Mouse (Mus musculus): ENCODE data around the gene Ccl3. TPM values are rescaled to one million over a fixed set of nuclear protein-coding genes. Genes with fewer than 3 reads are reported as not detected.

The Ccl3 gene
- total and polyA plus RNA-seq, 3 experiments, result 0.92 TPM; not detected in 2

GRCm38 (mm10) chr11:83604698-83605097 lies 44.5 kb downstream of the Ccl3 start:
- intact Hi-C loops (cut with DNase I), result no loop called here
- no peak overlapping the region for H3K9ac ChIP-seq (ENCODE audit: low read depth, low read length)
- H3K27me3 ChIP-seq (ENCODE audit: control insufficient read depth, insufficient read depth, low read length), result no peaks in the 10 kb centered on the region
- no peak for DNase-seq
- H3K4me1 ChIP-seq (ENCODE audit: control insufficient read depth, insufficient read depth, low read length), result no peaks in the 10 kb centered on the region
- TF ChIP-seq CTCF (IDR thresholded peaks at IDR 0.05) (no peak), POLR2A (IDR thresholded peaks at IDR 0.05; ENCODE audit: insufficient read depth, low read depth, low read length) (no peak), EP300 (IDR thresholded peaks at IDR 0.05; ENCODE audit: insufficient read depth, low read depth, low read length) (no peak)
- no peak overlapping the region for H3K4me3 ChIP-seq
- H3K27ac ChIP-seq, result no peak overlapping the region
- no peaks in the 10 kb centered on the region for H3K36me3 ChIP-seq (ENCODE audit: control insufficient read depth, insufficient read depth, low read length)
- no peaks in the 10 kb centered on the region for H3K79me2 ChIP-seq (replicated peaks; ENCODE audit: control insufficient read depth, insufficient read depth, low read length)
- WGBS, result 86% methylated on average over 4 of the region's 4 CpGs

GRCm38 (mm10) chr11:83603399-83603798 lies 45.8 kb downstream of the Ccl3 start:
- intact Hi-C loops (cut with DNase I), result no loop called here
- H3K79me2 ChIP-seq (replicated peaks; ENCODE audit: control insufficient read depth, insufficient read depth, low read length), result no peaks in the 10 kb centered on the region
- no peak overlapping the region for H3K9ac ChIP-seq (ENCODE audit: low read depth, low read length)
- TF ChIP-seq CTCF (IDR thresholded peaks at IDR 0.05) (no peak), EP300 (IDR thresholded peaks at IDR 0.05; ENCODE audit: insufficient read depth, low read depth, low read length) (no peak), POLR2A (IDR thresholded peaks at IDR 0.05; ENCODE audit: insufficient read depth, low read depth, low read length) (no peak)
- H3K4me3 ChIP-seq, result no peak overlapping the region
- no peak for DNase-seq
- H3K27ac ChIP-seq, result no peak overlapping the region
- no peaks in the 10 kb centered on the region for H3K27me3 ChIP-seq (ENCODE audit: control insufficient read depth, insufficient read depth, low read length)
- no peaks in the 10 kb centered on the region for H3K36me3 ChIP-seq (ENCODE audit: control insufficient read depth, insufficient read depth, low read length)
- no peaks in the 10 kb centered on the region for H3K4me1 ChIP-seq (ENCODE audit: control insufficient read depth, insufficient read depth, low read length)
- 96% methylated on average over 3 of the region's 3 CpGs for WGBS

- Histone ChIP-seq H3K4me3 (no peak overlapping the region), H3K79me2 (replicated peaks; ENCODE audit: control insufficient read depth, insufficient read depth, low read length) (no peaks in the 10 kb centered on the region), H3K36me3 (ENCODE audit: control insufficient read depth, insufficient read depth, low read length) (no peaks in the 10 kb centered on the region), H3K27me3 (ENCODE audit: control insufficient read depth, insufficient read depth, low read length) (no peaks in the 10 kb centered on the region), H3K27ac (no peak overlapping the region), H3K4me1 (ENCODE audit: control insufficient read depth, insufficient read depth, low read length) (no peaks in the 10 kb centered on the region), H3K9ac (ENCODE audit: low read depth, low read length) (no peak overlapping the region)
- TF ChIP-seq EP300 (IDR thresholded peaks at IDR 0.05; ENCODE audit: insufficient read depth, low read depth, low read length) (no peak), POLR2A (IDR thresholded peaks at IDR 0.05; ENCODE audit: insufficient read depth, low read depth, low read length) (no peak), CTCF (IDR thresholded peaks at IDR 0.05) (no peak)
- 86% methylated on average over 2 of the region's 2 CpGs for WGBS
- no peak for DNase-seq
- intact Hi-C loops (cut with DNase I), result no loop called here
Observed at GRCm38 (mm10) chr11:83600576-83600975, 48.6 kb downstream of the Ccl3 start.

- TF ChIP-seq CTCF (IDR thresholded peaks at IDR 0.05) (no peak), EP300 (IDR thresholded peaks at IDR 0.05; ENCODE audit: insufficient read depth, low read depth, low read length) (no peak), POLR2A (IDR thresholded peaks at IDR 0.05; ENCODE audit: insufficient read depth, low read depth, low read length) (no peak)
- DNase-seq, result no peak
- Histone ChIP-seq H3K79me2 (replicated peaks; ENCODE audit: control insufficient read depth, insufficient read depth, low read length) (no peaks in the 10 kb centered on the region), H3K4me3 (no peak overlapping the region), H3K27me3 (ENCODE audit: control insufficient read depth, insufficient read depth, low read length) (no peaks in the 10 kb centered on the region), H3K9ac (ENCODE audit: low read depth, low read length) (no peak overlapping the region), H3K27ac (no peak overlapping the region), H3K36me3 (ENCODE audit: control insufficient read depth, insufficient read depth, low read length) (no peaks in the 10 kb centered on the region), H3K4me1 (ENCODE audit: control insufficient read depth, insufficient read depth, low read length) (no peaks in the 10 kb centered on the region)
- 63% methylated on average over 3 of the region's 3 CpGs for WGBS
- intact Hi-C loops (cut with DNase I), result no loop called here
Observed at GRCm38 (mm10) chr11:83598991-83599390, 50.2 kb downstream of the Ccl3 start.

GRCm38 (mm10) chr11:83598207-83598837 lies 50.8 kb downstream of the Ccl3 start:
- Histone ChIP-seq H3K4me1 (ENCODE audit: control insufficient read depth, insufficient read depth, low read length) (no peaks in the 10 kb centered on the region), H3K27ac (no peak overlapping the region)
- intact Hi-C loops (cut with DNase I), result no loop called here

More at GRCm38 (mm10) chr11:83598207-83598837, 50.8 kb downstream of the Ccl3 start:
- no peak overlapping the region for H3K9ac ChIP-seq (ENCODE audit: low read depth, low read length)
- no peak for DNase-seq
- TF ChIP-seq CTCF (IDR thresholded peaks at IDR 0.05), result no peak
- no peak for TF ChIP-seq EP300 (IDR thresholded peaks at IDR 0.05; ENCODE audit: insufficient read depth, low read depth, low read length)
- TF ChIP-seq POLR2A (IDR thresholded peaks at IDR 0.05; ENCODE audit: insufficient read depth, low read depth, low read length), result no peak
- no peaks in the 10 kb centered on the region for H3K36me3 ChIP-seq (ENCODE audit: control insufficient read depth, insufficient read depth, low read length)
- no peaks in the 10 kb centered on the region for H3K27me3 ChIP-seq (ENCODE audit: control insufficient read depth, insufficient read depth, low read length)
- WGBS, result 87% methylated on average over 3 of the region's 3 CpGs
- H3K4me3 ChIP-seq, result no peak overlapping the region
- no peaks in the 10 kb centered on the region for H3K79me2 ChIP-seq (replicated peaks; ENCODE audit: control insufficient read depth, insufficient read depth, low read length)

Other genes with a start within 250 kb of the Ccl3 start
- gene Rasl10b, start 240.2 kb downstream of the Ccl3 start, total RNA-seq (2021), result 10 to 100 TPM; 61.9 to 77.8 TPM
- 70.8 and 71.6 TPM in 2 replicates for gene Rasl10b, start 240.2 kb downstream of the Ccl3 start, polyA plus RNA-seq (2012; rRNA removed)
- gene Gas2l2, start 219.9 kb downstream of the Ccl3 start, total RNA-seq (2021), result not detected
- gene Gas2l2, start 219.9 kb downstream of the Ccl3 start, polyA plus RNA-seq (2012; rRNA removed), result 0.10 TPM in 1 of 2 replicates, not detected in the other
- gene 1700020L24Rik, start 211.7 kb downstream of the Ccl3 start, total RNA-seq (2021), result not detected
- 0.27 TPM in 1 of 2 replicates, not detected in the other for gene 1700020L24Rik, start 211.7 kb downstream of the Ccl3 start, polyA plus RNA-seq (2012; rRNA removed)
- gene Mmp28, start 186.3 kb downstream of the Ccl3 start, total RNA-seq (2021), result 1 to 10 TPM; 4.7 to 4.9 TPM
- 3.3 and 4.4 TPM in 2 replicates for gene Mmp28, start 186.3 kb downstream of the Ccl3 start, polyA plus RNA-seq (2012; rRNA removed)
- 10 to 100 TPM; 34.2 to 39.6 TPM for gene Taf15, start 176.3 kb downstream of the Ccl3 start, total RNA-seq (2021)
- 9.1 and 15.2 TPM in 2 replicates for gene Taf15, start 176.3 kb downstream of the Ccl3 start, polyA plus RNA-seq (2012; rRNA removed)
- not detected for gene Heatr9, start 127.2 kb downstream of the Ccl3 start, total RNA-seq (2021)
- not detected in 2 replicates for gene Heatr9, start 127.2 kb downstream of the Ccl3 start, polyA plus RNA-seq (2012; rRNA removed)
- under 1 TPM in 1 of 2 experiments, not detected in 1; 0.80 TPM for gene Ccl5, start 118.8 kb downstream of the Ccl3 start, total RNA-seq (2021)
- 2.5 and 20.2 TPM in 2 replicates for gene Ccl5, start 118.8 kb downstream of the Ccl3 start, polyA plus RNA-seq (2012; rRNA removed)
- 10 to 100 TPM; 12.6 to 13.7 TPM for gene Ccl9, start 70.7 kb downstream of the Ccl3 start, total RNA-seq (2021)
- 4.3 and 6.7 TPM in 2 replicates for gene Ccl9, start 70.7 kb downstream of the Ccl3 start, polyA plus RNA-seq (2012; rRNA removed)
- gene Ccl6, start 56.3 kb downstream of the Ccl3 start, total RNA-seq (2021), result 10 to 100 TPM; 21.5 to 25.4 TPM
- 13.0 and 14.1 TPM in 2 replicates for gene Ccl6, start 56.3 kb downstream of the Ccl3 start, polyA plus RNA-seq (2012; rRNA removed)
- gene Rpl9-ps1, start 3.7 kb downstream of the Ccl3 start, total RNA-seq (2021), result not detected
- gene Rpl9-ps1, start 3.7 kb downstream of the Ccl3 start, polyA plus RNA-seq (2012; rRNA removed), result not detected in 2 replicates
- not detected for gene Ccl4, start 13.2 kb upstream of the Ccl3 start, total RNA-seq (2021)
- 0.61 and 1.00 TPM in 2 replicates for gene Ccl4, start 13.2 kb upstream of the Ccl3 start, polyA plus RNA-seq (2012; rRNA removed)
- 1 to 10 TPM; 4.3 to 4.5 TPM for gene Wfdc17, start 54.6 kb upstream of the Ccl3 start, total RNA-seq (2021)
- gene Wfdc17, start 54.6 kb upstream of the Ccl3 start, polyA plus RNA-seq (2012; rRNA removed), result 7.1 and 9.0 TPM in 2 replicates
- gene Wfdc18, start 59.7 kb upstream of the Ccl3 start, total RNA-seq (2021), result not detected
- not detected in 2 replicates for gene Wfdc18, start 59.7 kb upstream of the Ccl3 start, polyA plus RNA-seq (2012; rRNA removed)
- not detected for gene Wfdc21, start 97.6 kb upstream of the Ccl3 start, total RNA-seq (2021)
- gene Wfdc21, start 97.6 kb upstream of the Ccl3 start, polyA plus RNA-seq (2012; rRNA removed), result 1.3 and 2.8 TPM in 2 replicates
- gene Heatr6, start 104.3 kb upstream of the Ccl3 start, total RNA-seq (2021), result 1 to 10 TPM; 6.3 TPM
- 5.4 and 8.4 TPM in 2 replicates for gene Heatr6, start 104.3 kb upstream of the Ccl3 start, polyA plus RNA-seq (2012; rRNA removed)
- not detected for gene Hnf1b, start 200.7 kb upstream of the Ccl3 start, total RNA-seq (2021)
- gene Hnf1b, start 200.7 kb upstream of the Ccl3 start, polyA plus RNA-seq (2012; rRNA removed), result 0.33 TPM in 1 of 2 replicates, not detected in the other

Data from heart, adult 2 months (tissue).